Mouse (Mus musculus): ENCODE data around the gene Hadh.

Hadh gene

DNA sequence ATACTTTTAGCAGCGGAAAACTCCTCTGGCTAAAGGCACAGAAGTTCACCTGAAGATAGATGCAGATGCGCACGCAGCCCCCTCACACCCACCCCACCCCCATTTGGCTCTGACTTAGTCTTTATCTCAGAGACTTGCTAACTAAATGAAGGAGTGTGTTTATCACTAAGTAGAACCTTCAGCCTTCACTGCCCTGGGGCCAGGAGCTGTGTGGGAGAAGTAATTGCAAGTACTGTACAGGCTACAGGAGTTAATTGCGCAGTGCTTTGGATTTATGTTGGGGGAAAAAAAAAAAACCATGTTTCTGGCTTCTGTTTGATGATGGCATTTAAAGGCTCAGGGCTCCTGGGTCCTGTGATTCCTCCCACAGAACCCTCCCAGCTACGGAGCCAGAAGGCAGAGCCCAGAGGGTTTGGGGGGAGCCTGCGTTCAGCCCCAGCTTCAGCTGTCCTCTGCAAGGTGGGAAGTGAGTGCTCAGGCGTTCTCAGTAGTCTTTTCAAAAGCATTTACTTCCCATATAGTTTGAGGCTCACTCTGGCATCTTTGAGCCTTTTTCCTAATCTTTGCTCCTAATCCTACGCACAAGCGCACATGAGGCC, 57.7 kb downstream of the Hadh start:
- no peak for DNase-seq

DNA sequence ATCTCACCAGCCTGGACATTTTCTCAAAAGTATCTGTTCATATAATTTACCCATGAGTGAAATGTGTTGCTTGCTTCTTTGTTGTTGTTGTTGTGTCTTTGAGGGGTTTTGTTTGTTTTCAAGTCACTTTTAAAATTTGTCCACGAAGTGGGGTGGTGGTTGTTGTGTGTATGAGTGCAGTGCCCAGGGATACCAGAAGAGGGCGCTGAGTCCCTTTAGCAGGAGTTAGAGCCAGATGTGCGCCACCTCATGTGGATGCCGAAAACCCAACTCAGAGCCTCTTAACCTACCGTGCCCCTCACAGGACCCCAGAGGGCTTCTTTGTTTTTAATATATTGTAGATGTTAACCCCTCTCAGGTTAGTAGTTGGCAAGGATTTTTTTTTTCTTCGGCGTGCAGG, 59.7 kb downstream of the Hadh start:
- peak; percentile 71 for DNase-seq

DNA sequence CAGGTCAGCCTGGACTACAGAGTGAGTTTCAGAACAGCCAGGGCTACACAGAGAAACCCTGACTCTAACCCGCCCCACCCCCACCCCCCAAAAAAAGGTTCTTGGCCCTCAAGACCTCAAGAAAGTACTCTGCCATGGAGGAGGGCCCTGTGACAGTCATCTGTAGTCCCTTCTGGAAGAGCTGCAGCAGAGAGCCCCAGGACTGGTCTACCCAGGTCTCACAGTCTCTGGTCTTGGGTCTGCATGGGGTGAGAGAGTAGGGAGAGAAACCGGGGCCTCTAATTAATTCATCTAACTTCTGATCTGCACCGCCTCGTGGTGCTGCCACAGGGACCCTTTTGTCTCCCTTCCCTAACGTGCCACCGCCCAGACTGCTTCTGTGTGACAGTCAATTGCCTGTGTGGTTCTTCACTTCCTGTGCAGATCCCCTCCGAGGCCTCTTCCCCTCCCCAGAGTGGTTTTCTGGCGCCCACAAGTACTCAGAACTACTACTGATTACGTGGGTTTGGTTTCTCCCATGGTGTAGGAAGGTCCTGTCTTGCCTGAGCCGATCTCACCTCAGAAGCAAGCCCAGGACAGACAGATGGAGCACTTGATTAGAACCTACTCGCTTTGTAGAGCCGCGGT, 63.5 kb downstream of the Hadh start:
- DNase-seq = peak; percentile 82

DNA sequence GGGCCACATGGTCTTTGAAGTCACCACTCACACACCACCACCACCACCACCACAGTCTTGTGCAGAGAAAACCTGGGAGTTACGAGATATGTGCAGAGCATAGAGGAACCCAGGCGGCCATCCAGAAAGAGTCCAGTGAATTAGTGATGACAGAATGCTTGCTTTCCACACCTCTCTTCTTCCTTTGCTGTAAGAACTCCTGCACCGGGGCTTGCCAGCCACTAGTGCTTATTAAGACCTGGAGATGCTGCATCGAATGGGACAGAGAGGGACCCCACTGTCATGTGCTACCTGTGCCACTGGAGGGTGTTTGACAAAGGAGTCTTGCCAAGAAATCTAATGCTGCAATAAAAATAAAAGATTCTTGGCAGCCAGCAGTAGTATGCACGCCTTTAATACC, 64.1 kb downstream of the Hadh start:
- peak; percentile 60 for DNase-seq

DNA sequence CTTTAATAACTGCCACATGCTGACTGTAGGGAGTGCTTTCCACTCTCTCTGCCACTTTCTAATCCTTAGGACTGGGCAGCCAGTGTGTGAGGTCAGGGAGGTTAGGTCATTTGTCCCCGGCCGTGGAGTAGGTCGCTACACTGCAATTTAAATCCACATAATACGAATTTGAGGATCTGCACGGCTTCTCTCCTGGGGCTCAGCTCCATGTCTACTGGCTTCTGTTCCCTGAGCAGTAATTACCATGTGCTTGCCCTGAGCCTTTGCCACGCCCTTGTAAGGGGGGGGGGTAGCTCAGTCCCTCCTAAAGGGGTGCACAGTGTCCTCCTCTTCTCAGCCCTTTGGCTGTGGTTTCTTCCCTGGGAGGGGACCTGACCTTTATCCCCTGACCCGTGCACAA, 69.6 kb downstream of the Hadh start:
- no peak for DNase-seq

DNA sequence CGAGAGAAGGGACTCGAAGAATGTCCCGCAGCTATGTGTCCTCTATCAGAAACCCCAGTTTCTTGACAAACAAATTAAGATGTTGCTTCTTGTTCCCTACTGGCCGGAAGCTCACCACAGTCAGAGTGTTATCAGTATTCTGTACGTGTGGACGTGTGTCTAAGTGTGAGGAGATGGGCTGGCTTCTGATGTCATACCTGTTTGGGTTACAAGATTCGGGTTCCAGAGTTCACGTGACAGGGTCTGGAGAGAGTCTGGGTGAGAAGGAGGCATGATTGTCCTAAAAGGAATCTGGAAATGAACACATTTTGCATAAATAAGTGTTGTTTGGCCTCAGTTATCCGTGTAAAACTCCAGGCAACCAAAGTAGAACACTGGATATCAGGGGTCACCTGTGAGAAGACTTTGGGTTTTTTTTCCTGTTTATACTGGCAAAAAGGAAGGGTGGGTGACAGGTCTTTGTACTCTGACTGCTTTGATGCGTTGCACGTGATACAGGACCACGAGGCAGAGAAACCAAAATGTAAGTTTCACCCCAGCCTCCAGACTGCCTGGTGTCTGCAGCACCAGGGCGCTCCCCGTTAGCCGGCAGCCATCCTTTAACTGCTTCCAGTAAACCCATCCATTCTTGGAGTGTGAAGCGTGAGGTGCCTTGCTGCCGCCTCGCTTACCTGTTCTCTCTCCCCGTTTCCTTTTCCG, 72.2 kb downstream of the Hadh start:
- no peak for DNase-seq

DNA sequence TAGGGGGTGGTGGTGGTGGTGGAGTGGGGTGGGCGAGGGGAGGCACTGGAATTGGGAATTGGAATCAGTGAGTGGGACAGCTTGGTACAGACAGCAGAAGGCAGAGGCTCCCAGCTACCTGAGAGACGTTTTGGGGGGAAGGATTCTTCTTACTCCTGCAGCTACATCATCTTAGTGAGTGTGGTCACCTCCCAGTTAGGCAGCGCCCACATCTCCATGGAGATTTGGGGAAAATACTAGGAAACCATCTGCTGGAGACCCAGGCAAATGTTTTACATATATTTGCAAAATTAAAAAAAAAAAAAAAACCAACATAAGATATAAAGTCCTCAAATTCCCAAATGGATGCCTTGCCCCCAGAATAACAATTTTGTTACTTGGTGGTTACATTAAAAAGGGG, 72.9 kb downstream of the Hadh start:
- DNase-seq = no peak

DNA sequence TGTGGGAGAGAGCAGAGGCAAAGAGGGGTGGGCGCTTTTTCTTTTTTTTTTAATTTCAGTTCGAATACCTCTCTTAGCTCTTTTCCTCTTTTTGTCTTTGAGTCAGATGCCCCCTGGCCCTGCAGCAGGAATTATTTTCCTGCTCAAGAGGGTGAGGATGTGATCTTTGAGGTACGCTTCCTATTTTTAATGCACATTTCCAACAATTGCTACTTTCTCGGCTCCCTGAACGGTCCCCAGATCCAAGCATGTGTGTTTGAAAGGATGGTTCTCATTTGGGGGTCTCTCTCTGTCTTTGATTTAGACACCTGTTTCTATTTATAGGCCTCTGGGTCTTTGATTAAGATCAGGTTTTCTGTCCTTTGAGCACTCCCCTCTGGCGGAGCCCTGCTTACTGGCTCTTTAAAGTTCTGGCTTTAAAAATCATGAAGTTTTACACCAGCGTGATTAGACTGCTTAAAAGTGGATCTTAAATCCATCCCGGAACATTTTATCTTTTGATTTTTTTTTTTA, 75.3 kb downstream of the Hadh start:
- no peak for DNase-seq

DNA sequence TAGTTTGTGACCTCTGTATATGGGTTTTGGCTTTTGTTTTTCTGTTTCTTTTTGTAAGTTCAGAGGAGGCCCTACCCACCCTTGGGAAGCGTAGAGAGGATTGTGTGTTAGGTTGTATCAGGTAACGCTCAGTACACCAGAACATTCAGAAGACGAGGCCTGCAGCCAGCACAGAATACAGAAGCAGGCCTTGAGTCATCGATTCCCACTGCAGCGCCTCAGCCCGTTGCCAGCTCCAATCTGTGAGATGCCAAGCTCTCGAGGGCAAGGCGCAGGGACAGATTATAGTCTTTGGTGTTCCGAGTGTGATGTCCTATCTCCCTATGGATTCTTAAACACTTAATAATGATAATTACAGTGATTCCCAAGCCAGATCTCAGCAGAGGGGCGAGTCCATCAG, 75.9 kb downstream of the Hadh start:
- no peak for DNase-seq

DNA sequence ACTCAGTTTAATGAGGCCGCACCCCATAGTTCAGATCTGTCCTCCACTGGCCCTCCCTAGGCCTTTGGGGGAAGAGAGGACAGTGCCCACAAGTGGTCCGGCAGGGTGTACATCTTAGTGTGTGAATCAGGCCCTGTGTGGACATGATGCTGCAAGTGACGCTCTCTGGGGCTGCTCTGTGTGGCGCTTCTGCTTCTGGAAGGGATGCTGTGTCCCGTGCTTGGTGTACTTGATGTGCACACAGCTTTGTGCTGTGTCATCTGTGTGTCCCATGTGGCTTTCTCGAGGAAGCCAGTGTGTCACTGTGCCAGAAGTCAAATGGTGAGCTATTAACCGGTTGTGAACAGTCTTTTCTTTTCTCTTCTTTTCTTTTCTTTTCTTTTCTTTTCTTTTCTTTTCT, 80.4 kb downstream of the Hadh start:
- no peak for DNase-seq

DNA sequence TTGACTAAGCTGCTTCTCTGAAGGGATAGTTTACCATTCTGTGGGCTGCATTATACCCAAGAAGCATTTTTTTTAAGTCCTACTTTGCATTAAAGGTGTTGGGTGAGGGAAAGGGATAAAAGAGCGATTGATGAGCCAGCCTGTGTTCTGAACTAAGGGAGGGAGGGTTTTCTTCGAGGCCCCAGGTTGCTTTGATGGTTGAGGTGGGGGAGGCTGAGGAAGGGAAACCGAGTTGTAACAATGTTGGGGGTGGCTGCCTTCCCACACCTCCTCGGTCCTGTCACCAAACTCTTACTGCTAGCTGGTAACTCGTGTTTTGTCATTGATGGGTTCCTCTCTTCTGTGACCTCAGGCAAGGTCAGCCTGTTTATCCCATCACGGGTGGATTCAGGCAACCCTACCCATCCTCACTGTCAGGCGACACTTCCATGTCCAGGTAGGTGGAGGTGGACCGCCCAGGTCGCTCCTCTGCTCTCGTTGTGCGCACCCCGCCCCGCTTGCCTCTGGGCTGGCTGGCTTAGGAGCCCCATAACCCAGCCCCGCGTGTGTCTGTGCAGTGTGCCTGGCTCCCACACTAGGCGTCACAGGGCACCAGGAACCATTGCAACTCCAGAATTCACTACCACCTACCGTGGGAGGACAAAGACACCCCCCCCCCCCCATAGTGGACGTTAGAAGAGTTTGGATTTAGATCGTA, 81.1 kb downstream of the Hadh start:
- no peak for DNase-seq

DNA sequence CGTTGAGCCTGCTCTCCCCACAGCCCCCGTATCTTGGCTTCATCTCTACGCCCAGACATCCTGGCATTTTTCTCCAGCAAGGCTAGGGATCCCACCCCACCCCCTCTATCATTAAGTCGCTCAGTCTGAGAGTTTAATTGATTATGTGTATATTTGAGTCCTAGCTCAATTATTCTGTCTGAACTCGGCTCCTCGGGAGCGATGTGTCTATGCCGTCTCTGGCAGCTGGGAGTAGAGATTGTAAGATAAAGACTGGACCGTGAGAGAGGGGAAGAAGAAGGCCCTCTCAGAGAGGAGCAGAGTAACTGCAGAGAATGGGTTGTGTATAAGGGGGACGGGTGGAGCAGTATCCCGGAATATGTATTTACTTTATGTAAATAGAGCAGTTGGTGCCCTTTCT, 81.7 kb downstream of the Hadh start:
- no peak for DNase-seq

DNA sequence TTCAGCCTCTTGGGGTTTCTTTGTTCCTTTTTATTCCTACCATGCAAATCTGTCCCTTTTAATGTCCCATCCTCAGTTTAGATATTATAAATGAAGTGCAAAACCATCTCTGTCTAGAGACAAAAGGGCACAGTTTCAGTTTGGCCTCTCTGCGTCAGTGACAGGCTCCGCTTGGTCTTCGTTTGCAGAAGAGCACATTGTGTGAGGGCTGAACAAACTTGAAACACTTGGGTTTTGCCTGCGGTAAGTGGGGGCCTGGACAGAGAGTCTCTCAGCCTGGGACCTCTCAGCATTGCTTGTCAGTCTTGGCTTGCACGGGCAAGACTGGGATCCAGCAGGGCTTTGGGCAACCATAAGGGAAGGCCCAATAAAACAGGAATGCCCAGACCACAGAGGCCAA, 85.7 kb downstream of the Hadh start:
- DNase-seq = no peak

Measured in thymus, postnatal 4 days (tissue).